Comparison of ENCODE assay signal across 20 mouse cellular contexts in genomic region chr3:145590562-145590961, GRCm38 (mm10). TPM values are rescaled to one million over a fixed set of nuclear protein-coding genes. Genes with fewer than 3 reads are reported as not detected.
DNase-seq lines count a peak whose midpoint lies in the region; ATAC-seq and TF ChIP-seq lines count a peak whose summit lies in the region.
"Had no signal": no experiment of that assay in that cellular context is flagged by ENCODE, and none has a peak within 500 bp of the region (broad histone marks: within the 10 kb centered on the region; RNA-seq: fewer than 3 reads in every experiment).

No protein-coding gene starts in this region.

- no peaks in the 10 kb centered on the region for H3K4me1 ChIP-seq in intestine, embryonic 15.5 days (replicated peaks)
- H3K4me1 ChIP-seq in intestine, postnatal 0 days (replicated peaks; ENCODE audit: control insufficient read depth, insufficient read depth, low read length), result no peaks in the 10 kb centered on the region
- no peaks in the 10 kb centered on the region; the same call in 1 of the 2 replicates for H3K4me1 ChIP-seq in bone marrow, adult 2 months (ENCODE audit: control insufficient read depth, insufficient read depth, low read length)
- peaks cover 8% of the 10 kb centered on the region; the same call in 1 of the 2 replicates for H3K4me1 ChIP-seq in liver, postnatal 0 days (ENCODE audit: insufficient read depth)
- H3K4me1 ChIP-seq in embryonic facial prominence, embryonic 10.5 days, result no peaks in the 10 kb centered on the region
- H3K4me1 ChIP-seq in forebrain, embryonic 16.5 days (replicated peaks; ENCODE audit: control insufficient read depth, insufficient read depth, low read length), result no peaks in the 10 kb centered on the region
- H3K4me1 ChIP-seq: heart, embryonic 10.5 days; midbrain, embryonic 12.5 days had no signal

- H3K4me3 ChIP-seq in intestine, embryonic 15.5 days (replicated peaks), result no peak overlapping the region
- H3K4me3 ChIP-seq in intestine, postnatal 0 days (ENCODE audit: low read depth, low read length), result no peak overlapping the region
- no peak overlapping the region for H3K4me3 ChIP-seq in bone marrow, adult 2 months (replicated peaks; ENCODE audit: control insufficient read depth, low read depth, low read length)
- H3K4me3 ChIP-seq in liver, postnatal 0 days (ENCODE audit: low read depth, low read length), result no peak overlapping the region
- no peak overlapping the region for H3K4me3 ChIP-seq in embryonic facial prominence, embryonic 10.5 days
- H3K4me3 ChIP-seq in forebrain, embryonic 16.5 days (replicated peaks; ENCODE audit: low read length), result no peak overlapping the region
- H3K4me3 ChIP-seq: heart, embryonic 10.5 days; midbrain, embryonic 12.5 days had no signal

- no peak for TF ChIP-seq CTCF in intestine, postnatal 0 days (IDR thresholded peaks at IDR 0.05; ENCODE audit: low read depth)
- TF ChIP-seq CTCF in bone marrow, adult 2 months (IDR thresholded peaks at IDR 0.05; ENCODE audit: control insufficient read depth, insufficient read depth, low read length), result no peak
- TF ChIP-seq CTCF in liver, postnatal 0 days (IDR thresholded peaks at IDR 0.05; ENCODE audit: low read depth), result no peak

- no peak for TF ChIP-seq POLR2A in bone marrow, adult 2 months (IDR thresholded peaks at IDR 0.05; ENCODE audit: borderline replicate concordance, control insufficient read depth, low read depth, low read length)

- no peak for TF ChIP-seq EP300 in liver, postnatal 0 days (IDR thresholded peaks at IDR 0.05; ENCODE audit: low read depth)

- DNase-seq in liver, postnatal 0 days, result no peak
- no peak for DNase-seq in right cerebral cortex, postnatal 25 days
- DNase-seq in embryonic facial prominence, embryonic 10.5 days (ENCODE audit: low spot score), result no peak
- DNase-seq: B cell, adult 2 months; cerebellum, adult 11-12 months; cerebellum, postnatal 36 days; gastrocnemius, postnatal 14 days; kidney, adult 8-10 months; left cerebral cortex, postnatal 4 days; lung, adult 18-20 months; lung, postnatal 4 days; thymus, adult 2 months had no signal

- no peak overlapping the region for H3K9ac ChIP-seq in intestine, embryonic 15.5 days
- no peak overlapping the region for H3K9ac ChIP-seq in intestine, postnatal 0 days (ENCODE audit: low read depth, low read length)
- H3K9ac ChIP-seq in liver, postnatal 0 days (replicated peaks), result peak overlapping the region; percentile 21; the same call in 1 of the 2 replicates
- no peak overlapping the region for H3K9ac ChIP-seq in forebrain, embryonic 16.5 days (replicated peaks; ENCODE audit: low read depth, low read length)
- H3K9ac ChIP-seq: midbrain, embryonic 12.5 days had no signal

- 93% methylated on average over 4 of the region's 4 CpGs for WGBS in intestine, embryonic 15.5 days
- 88% methylated on average over 4 of the region's 4 CpGs for WGBS in intestine, postnatal 0 days
- 74% methylated on average over 4 of the region's 4 CpGs for WGBS in bone marrow, adult 2 months
- 72% methylated on average over 4 of the region's 4 CpGs for WGBS in liver, postnatal 0 days (ENCODE audit: insufficient replicate concordance)
- 92% methylated on average over 4 of the region's 4 CpGs for WGBS in embryonic facial prominence, embryonic 10.5 days
- 93% methylated on average over 4 of the region's 4 CpGs for WGBS in forebrain, embryonic 16.5 days

- H3K4me2 ChIP-seq in intestine, embryonic 15.5 days (replicated peaks), result no peak overlapping the region
- no peak overlapping the region for H3K4me2 ChIP-seq in intestine, postnatal 0 days (replicated peaks; ENCODE audit: low read depth)
- H3K4me2 ChIP-seq in liver, postnatal 0 days (ENCODE audit: low read depth, low read length), result peak overlapping the region; percentile 34
- no peak overlapping the region for H3K4me2 ChIP-seq in forebrain, embryonic 16.5 days (ENCODE audit: low read length)
- H3K4me2 ChIP-seq: midbrain, embryonic 12.5 days had no signal

- no peaks in the 10 kb centered on the region for H3K9me3 ChIP-seq in intestine, embryonic 15.5 days
- H3K9me3 ChIP-seq in intestine, postnatal 0 days (ENCODE audit: control insufficient read depth), result no peaks in the 10 kb centered on the region
- no peaks in the 10 kb centered on the region for H3K9me3 ChIP-seq in liver, postnatal 0 days (ENCODE audit: low read length)
- no peaks in the 10 kb centered on the region for H3K9me3 ChIP-seq in embryonic facial prominence, embryonic 10.5 days
- H3K9me3 ChIP-seq in forebrain, embryonic 16.5 days (ENCODE audit: control insufficient read depth, low read length), result no peaks in the 10 kb centered on the region
- H3K9me3 ChIP-seq: heart, embryonic 10.5 days; midbrain, embryonic 12.5 days had no signal

- no peak overlapping the region for H3K27ac ChIP-seq in intestine, embryonic 15.5 days
- H3K27ac ChIP-seq in intestine, postnatal 0 days (ENCODE audit: low read depth, low read length), result no peak overlapping the region
- H3K27ac ChIP-seq in bone marrow, adult 2 months (ENCODE audit: control insufficient read depth, insufficient read depth, low read depth, low read length, poor library complexity), result peak overlapping the region; percentile 43; the same call in 1 of the 2 replicates
- peak overlapping the region; percentile 69 for H3K27ac ChIP-seq in liver, postnatal 0 days (ENCODE audit: low read depth)
- H3K27ac ChIP-seq in embryonic facial prominence, embryonic 10.5 days (replicated peaks), result no peak overlapping the region
- no peak overlapping the region for H3K27ac ChIP-seq in forebrain, embryonic 16.5 days (ENCODE audit: low read length)
- H3K27ac ChIP-seq: heart, embryonic 10.5 days; midbrain, embryonic 12.5 days had no signal

- H3K27me3 ChIP-seq in intestine, embryonic 15.5 days (replicated peaks), result no peaks in the 10 kb centered on the region
- H3K27me3 ChIP-seq in intestine, postnatal 0 days (replicated peaks; ENCODE audit: control insufficient read depth, insufficient read depth, low read length), result no peaks in the 10 kb centered on the region
- no peaks in the 10 kb centered on the region for H3K27me3 ChIP-seq in liver, postnatal 0 days (ENCODE audit: insufficient read depth, low read length)
- no peaks in the 10 kb centered on the region for H3K27me3 ChIP-seq in embryonic facial prominence, embryonic 10.5 days (replicated peaks; ENCODE audit: low read depth, poor library complexity, severe bottlenecking)
- no peaks in the 10 kb centered on the region for H3K27me3 ChIP-seq in forebrain, embryonic 16.5 days (replicated peaks; ENCODE audit: control insufficient read depth, insufficient read depth, low read length)
- H3K27me3 ChIP-seq: midbrain, embryonic 12.5 days had no signal

- peak; percentile 25; the same call in 1 of the 2 replicates for ATAC-seq in intestine, embryonic 15.5 days
- no peak for ATAC-seq in intestine, postnatal 0 days
- ATAC-seq in erythroid progenitor cell, adult 5-6 weeks (replicated peaks; ENCODE audit: low FRiP score, poor library complexity, severe bottlenecking), result peak; percentile 94
- peak; percentile 85 for ATAC-seq in liver, postnatal 0 days
- no peak for ATAC-seq in forebrain, embryonic 16.5 days

- H3K36me3 ChIP-seq in intestine, embryonic 15.5 days, result peaks cover 27% of the 10 kb centered on the region
- H3K36me3 ChIP-seq in intestine, postnatal 0 days (ENCODE audit: control insufficient read depth, insufficient read depth), result peaks cover 51% of the 10 kb centered on the region
- H3K36me3 ChIP-seq in liver, postnatal 0 days (replicated peaks; ENCODE audit: insufficient read depth, low read length), result peaks cover 14% of the 10 kb centered on the region
- H3K36me3 ChIP-seq in embryonic facial prominence, embryonic 10.5 days (replicated peaks), result peaks cover 83% of the 10 kb centered on the region
- peaks cover 16% of the 10 kb centered on the region for H3K36me3 ChIP-seq in forebrain, embryonic 16.5 days (ENCODE audit: control insufficient read depth, insufficient read depth)

RNA-seq across cellular contexts. Expression of gene Znhit6, which starts 14.6 kb away (rescaled TPM):
- 32.1 and 33.7 TPM in 2 replicates for polyA plus RNA-seq in intestine, embryonic 15.5 days (2015; fragmentation: Nextera tagmentation; extraction: Ambion mirVana)
- polyA plus RNA-seq in intestine, postnatal 0 days (2015; fragmentation: Nextera tagmentation; extraction: Ambion mirVana), result 13.1 and 15.9 TPM in 2 replicates
- polyA plus RNA-seq in bone marrow, adult 2 months (2011; ENCODE audit: insufficient read depth, insufficient read length, low replicate concordance, missing spikeins), result 20.1 and 21.9 TPM in 2 replicates
- 4.7 and 6.7 TPM in 2 replicates for total RNA-seq in erythroid progenitor cell, adult 5-6 weeks (2015; ENCODE audit: low replicate concordance)
- total RNA-seq in erythroid progenitor cell, adult 5-6 weeks (2017; ENCODE audit: low replicate concordance), result 0.23 and 6.5 TPM in 2 replicates
- 11.3 and 12.4 TPM in 2 replicates for polyA plus RNA-seq in liver, postnatal 0 days (2015; fragmentation: Nextera tagmentation; extraction: Ambion mirVana)
- polyA plus RNA-seq in embryonic facial prominence, embryonic 10.5 days (2016; fragmentation: Nextera tagmentation; extraction: Ambion mirVana), result 49.8 and 51.8 TPM in 2 replicates
- polyA plus RNA-seq in forebrain, embryonic 16.5 days (2015; fragmentation: Nextera tagmentation; extraction: Ambion mirVana), result 27.6 and 30.1 TPM in 2 replicates

RNA-seq across cellular contexts. Expression of gene Ccn1, which starts 59.2 kb away (rescaled TPM):
- polyA plus RNA-seq in intestine, embryonic 15.5 days (2015; fragmentation: Nextera tagmentation; extraction: Ambion mirVana), result 48.0 and 50.4 TPM in 2 replicates
- polyA plus RNA-seq in intestine, postnatal 0 days (2015; fragmentation: Nextera tagmentation; extraction: Ambion mirVana), result 33.1 and 37.0 TPM in 2 replicates
- polyA plus RNA-seq in bone marrow, adult 2 months (2011; ENCODE audit: insufficient read depth, insufficient read length, low replicate concordance, missing spikeins), result 4.3 and 15.7 TPM in 2 replicates
- not detected in 2 replicates for total RNA-seq in erythroid progenitor cell, adult 5-6 weeks (2015; ENCODE audit: low replicate concordance)
- not detected in 2 replicates for total RNA-seq in erythroid progenitor cell, adult 5-6 weeks (2017; ENCODE audit: low replicate concordance)
- 3.5 and 3.9 TPM in 2 replicates for polyA plus RNA-seq in liver, postnatal 0 days (2015; fragmentation: Nextera tagmentation; extraction: Ambion mirVana)
- polyA plus RNA-seq in embryonic facial prominence, embryonic 10.5 days (2016; fragmentation: Nextera tagmentation; extraction: Ambion mirVana), result 40.2 and 42.2 TPM in 2 replicates
- polyA plus RNA-seq in forebrain, embryonic 16.5 days (2015; fragmentation: Nextera tagmentation; extraction: Ambion mirVana), result 25.4 and 32.1 TPM in 2 replicates
- total RNA-seq: hematopoietic stem cell, adult 5-6 weeks had no signal

Comparison
In these comparisons a context has a peak if more than half of its experiments do, and no peak if none do; other contexts are left out.
1. ATAC-seq: peak in intestine, embryonic 15.5 days (single experiment), erythroid progenitor cell, adult 5-6 weeks (single experiment) and liver, postnatal 0 days (single experiment); none in intestine, postnatal 0 days (single experiment) and forebrain, embryonic 16.5 days (single experiment).
2. H3K27ac ChIP-seq: peak in bone marrow, adult 2 months (single experiment) and liver, postnatal 0 days (single experiment); none in intestine, embryonic 15.5 days (single experiment), intestine, postnatal 0 days (single experiment), embryonic facial prominence, embryonic 10.5 days (single experiment) and forebrain, embryonic 16.5 days (single experiment).